ENCODE assay signal across 7 mouse cellular contexts in genomic region chr14:45350931-45351859, GRCm38 (mm10). TPM values are rescaled to one million over a fixed set of nuclear protein-coding genes. Genes with fewer than 3 reads are reported as not detected.
A peak's percentile ranks its signal among the peaks of the same experiment; 100 is the strongest.
DNase-seq lines count a peak whose midpoint lies in the region; ATAC-seq and TF ChIP-seq lines count a peak whose summit lies in the region.

Gene Styx (plus strand): TSS chr14:45351093.

- H3K27ac ChIP-seq in embryonic facial prominence, embryonic 12.5 days: peak within 1 kb of the TSS; percentile 81
- H3K27ac ChIP-seq in kidney, adult 2 months (ENCODE audit: insufficient read depth, low read depth, low read length): no peak within 1 kb of the TSS
- peak within 1 kb of the TSS; percentile 78 for H3K27ac ChIP-seq in limb, embryonic 12.5 days
- peak within 1 kb of the TSS; percentile 81 for H3K27ac ChIP-seq in midbrain, embryonic 15.5 days
- H3K27ac ChIP-seq in spleen, adult 2 months (ENCODE audit: insufficient read depth, low read length): peak within 1 kb of the TSS; percentile 32; the same call in 1 of the 2 replicates

- no peaks in the 10 kb centered on the region for H3K27me3 ChIP-seq in embryonic facial prominence, embryonic 12.5 days
- H3K27me3 ChIP-seq in kidney, adult 2 months (replicated peaks; ENCODE audit: control insufficient read depth, insufficient read depth, low read length): no peaks in the 10 kb centered on the region
- H3K27me3 ChIP-seq in limb, embryonic 12.5 days: no peaks in the 10 kb centered on the region
- H3K27me3 ChIP-seq in midbrain, embryonic 15.5 days (replicated peaks): no peaks in the 10 kb centered on the region
- H3K27me3 ChIP-seq in spleen, adult 2 months (ENCODE audit: control insufficient read depth, insufficient read depth, low read length): no peaks in the 10 kb centered on the region

- DNase-seq in adrenal gland, postnatal 25 days: peak; percentile 98
- DNase-seq in heart, adult 18-20 months: peak; percentile 97
- DNase-seq in kidney, adult 2 months: peak; percentile 97
- DNase-seq in spleen, adult 2 months (ENCODE audit: low read depth in 1 of 2, low spot score in 2 of 2): peak; percentile 75 to 94

- under 1% methylated on average over 68 of the region's 93 CpGs for WGBS in embryonic facial prominence, embryonic 12.5 days
- WGBS in kidney, adult 2 months: under 1% methylated on average over 87 of the region's 93 CpGs
- under 1% methylated on average over 60 of the region's 93 CpGs for WGBS in limb, embryonic 12.5 days
- under 1% methylated on average over 82 of the region's 93 CpGs for WGBS in midbrain, embryonic 15.5 days
- WGBS in spleen, adult 2 months: under 1% methylated on average over 75 of the region's 93 CpGs

- peak; percentile 99 for ATAC-seq in embryonic facial prominence, embryonic 12.5 days (ENCODE audit: insufficient number of reproducible peaks, insufficient read depth, low FRiP score, low TSS enrichment)
- ATAC-seq in limb, embryonic 12.5 days (ENCODE audit: insufficient number of reproducible peaks, insufficient read depth, low FRiP score, low TSS enrichment, low read depth): peak; percentile 98
- ATAC-seq in midbrain, embryonic 15.5 days (replicated peaks): peak; percentile 98

- H3K9me3 ChIP-seq in embryonic facial prominence, embryonic 12.5 days: no peaks in the 10 kb centered on the region
- no peaks in the 10 kb centered on the region for H3K9me3 ChIP-seq in limb, embryonic 12.5 days
- no peaks in the 10 kb centered on the region for H3K9me3 ChIP-seq in midbrain, embryonic 15.5 days

- peak within 1 kb of the TSS; percentile 63 for H3K4me2 ChIP-seq in embryonic facial prominence, embryonic 12.5 days (replicated peaks)
- H3K4me2 ChIP-seq in limb, embryonic 12.5 days: peak within 1 kb of the TSS; percentile 67
- peak within 1 kb of the TSS; percentile 76 for H3K4me2 ChIP-seq in midbrain, embryonic 15.5 days

- peaks cover 11% of the 10 kb centered on the region; the same call in 1 of the 2 replicates for H3K4me1 ChIP-seq in embryonic facial prominence, embryonic 12.5 days
- H3K4me1 ChIP-seq in kidney, adult 2 months (ENCODE audit: control insufficient read depth, insufficient read depth, low read length): peaks cover 3% of the 10 kb centered on the region; the same call in 1 of the 2 replicates
- peaks cover 17% of the 10 kb centered on the region for H3K4me1 ChIP-seq in limb, embryonic 12.5 days (replicated peaks)
- peaks cover 6% of the 10 kb centered on the region for H3K4me1 ChIP-seq in midbrain, embryonic 15.5 days
- H3K4me1 ChIP-seq in spleen, adult 2 months (ENCODE audit: control insufficient read depth, insufficient read depth, insufficient read length): no peaks in the 10 kb centered on the region

- peak within 1 kb of the TSS; percentile 63 for H3K9ac ChIP-seq in embryonic facial prominence, embryonic 12.5 days
- H3K9ac ChIP-seq in limb, embryonic 12.5 days (replicated peaks): peak within 1 kb of the TSS; percentile 78
- peak within 1 kb of the TSS; percentile 63 for H3K9ac ChIP-seq in midbrain, embryonic 15.5 days

- TF ChIP-seq CTCF in kidney, adult 2 months (conservative IDR thresholded peaks at IDR 0.05; ENCODE audit: insufficient read depth, insufficient read length, low read depth, low read length): no peak
- no peak for TF ChIP-seq CTCF in spleen, adult 2 months (IDR thresholded peaks at IDR 0.05; ENCODE audit: extremely low read depth, insufficient read depth, insufficient read length, insufficient replicate concordance)

- H3K4me3 ChIP-seq in embryonic facial prominence, embryonic 12.5 days: peak within 1 kb of the TSS; percentile 61
- H3K4me3 ChIP-seq in kidney, adult 2 months (ENCODE audit: insufficient read depth, low read depth, low read length): peak within 1 kb of the TSS; percentile 87
- H3K4me3 ChIP-seq in limb, embryonic 12.5 days (replicated peaks): peak within 1 kb of the TSS; percentile 75
- H3K4me3 ChIP-seq in midbrain, embryonic 15.5 days: peak within 1 kb of the TSS; percentile 63
- H3K4me3 ChIP-seq in spleen, adult 2 months (ENCODE audit: extremely low read depth, insufficient read depth, insufficient read length): peak within 1 kb of the TSS; percentile 97

- TF ChIP-seq POLR2A in kidney, adult 2 months (IDR thresholded peaks at IDR 0.05; ENCODE audit: low read depth, low read length): no peak
- peak; percentile 27 for TF ChIP-seq POLR2A in spleen, adult 2 months (IDR thresholded peaks at IDR 0.05; ENCODE audit: low read depth, low read length)

- peaks cover 24% of the 10 kb centered on the region for H3K36me3 ChIP-seq in embryonic facial prominence, embryonic 12.5 days
- H3K36me3 ChIP-seq in kidney, adult 2 months (ENCODE audit: control insufficient read depth, insufficient read depth, low read length): peaks cover 8% of the 10 kb centered on the region
- peaks cover 29% of the 10 kb centered on the region for H3K36me3 ChIP-seq in limb, embryonic 12.5 days
- H3K36me3 ChIP-seq in midbrain, embryonic 15.5 days (replicated peaks): peaks cover 20% of the 10 kb centered on the region
- peaks cover 7% of the 10 kb centered on the region for H3K36me3 ChIP-seq in spleen, adult 2 months (ENCODE audit: control insufficient read depth, insufficient read depth, low read length)

RNA-seq across cellular contexts. Expression of gene Styx, which starts in this region (rescaled TPM):
- 20.9 and 31.1 TPM in 2 replicates for total RNA-seq in adrenal gland, postnatal 25 days (2021)
- 65.7 and 70.0 TPM in 2 replicates for polyA plus RNA-seq in embryonic facial prominence, embryonic 12.5 days (2016; fragmentation: Nextera tagmentation; extraction: Ambion mirVana)
- total RNA-seq in heart, adult 18-20 months (2021): 10 to 100 TPM; 28.0 to 30.0 TPM
- polyA plus RNA-seq in kidney, adult 2 months (2012; rRNA removed): 3.0 and 8.5 TPM in 2 replicates
- polyA plus RNA-seq in limb, embryonic 12.5 days (2016; fragmentation: Nextera tagmentation; extraction: Ambion mirVana): 54.8 and 68.5 TPM in 2 replicates
- 63.4 and 63.8 TPM in 2 replicates for polyA plus RNA-seq in midbrain, embryonic 15.5 days (2015; fragmentation: Nextera tagmentation; extraction: Ambion mirVana)
- polyA plus RNA-seq in spleen, adult 2 months (2012; rRNA removed): 6.0 and 19.0 TPM in 2 replicates
